Mouse (Mus musculus): Measurements from ENCODE around the gene Cul9. TPM values are rescaled to one million over a fixed set of nuclear protein-coding genes. Genes with fewer than 3 reads are reported as not detected.
A peak's percentile ranks its signal among the peaks of the same experiment; 100 is the strongest.

The Cul9 gene
- polyA plus RNA-seq, 1 experiment from 2014 or later = 6.5 TPM

DNA sequence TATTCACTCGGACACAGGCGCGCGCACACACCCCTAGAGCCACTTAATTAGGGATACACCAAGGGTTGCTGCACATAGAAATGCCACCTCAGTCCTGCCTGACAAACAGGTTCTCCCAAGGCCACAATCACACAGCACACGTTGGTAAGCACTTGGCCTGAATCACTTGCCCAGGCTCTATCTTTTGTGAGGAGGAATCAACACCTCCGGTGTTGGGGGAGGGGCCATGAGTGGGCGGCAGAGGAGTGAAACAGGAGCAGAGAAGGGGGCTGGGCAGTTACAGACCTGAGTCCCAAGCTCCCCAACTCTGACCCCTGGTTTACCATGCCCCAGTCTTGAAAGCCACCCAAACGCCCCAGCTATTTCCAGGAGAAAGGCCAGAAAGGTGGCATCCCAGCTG lies 807 bp upstream of the Cul9 start:
- H3K9me3 ChIP-seq (replicated peaks; ENCODE audit: low read length) = no peaks in the 10 kb centered on the region
- H3K4me1 ChIP-seq (replicated peaks; ENCODE audit: insufficient read depth, low read length) = peaks cover 6% of the 10 kb centered on the region; the same call in 1 of the 2 replicates
- no peak for TF ChIP-seq CTCF (IDR thresholded peaks at IDR 0.05; ENCODE audit: low read depth)
- peak overlapping the region; percentile 31; the same call in 1 of the 2 replicates for H3K9ac ChIP-seq (ENCODE audit: low read depth, low read length)
- H3K27me3 ChIP-seq (ENCODE audit: insufficient read depth, low read length) = no peaks in the 10 kb centered on the region
- H3K4me2 ChIP-seq (ENCODE audit: low read length) = peak overlapping the region; percentile 92; the same call in 1 of the 2 replicates
- no peak overlapping the region for H3K4me3 ChIP-seq (replicated peaks; ENCODE audit: low read depth, low read length)
- ATAC-seq (replicated peaks; ENCODE audit: low FRiP score, low read depth) (no peak), DNase-seq (ENCODE audit: low spot score) (peak; percentile 32)
- H3K27ac ChIP-seq = no peak overlapping the region; the same call in 1 of the 2 replicates
- WGBS = 25% methylated on average over 8 of the region's 8 CpGs
- peaks cover 38% of the 10 kb centered on the region for H3K36me3 ChIP-seq (ENCODE audit: insufficient read depth, low read length)

DNA sequence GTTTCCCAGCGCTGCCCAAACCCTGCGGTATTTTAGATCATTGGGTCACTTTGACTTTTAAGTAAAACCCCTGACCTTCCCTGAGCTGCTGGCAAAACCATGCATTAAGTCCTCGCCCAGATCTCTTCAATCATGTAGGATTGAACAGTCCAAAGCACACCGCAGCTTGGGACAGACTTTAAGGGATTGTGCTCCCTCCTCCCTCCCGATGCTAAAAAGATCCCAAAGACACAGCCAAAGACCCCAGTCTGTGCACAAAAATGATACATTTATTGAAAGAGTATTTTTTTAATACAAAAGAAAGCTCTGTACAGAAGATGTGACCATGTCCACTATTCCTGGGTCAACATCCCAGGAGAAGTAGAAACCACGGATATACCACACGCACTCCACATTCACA lies 403 bp upstream of the Cul9 start:
- WGBS = 12% methylated on average over 7 of the region's 7 CpGs
- DNase-seq (ENCODE audit: low spot score) (no peak), ATAC-seq (replicated peaks; ENCODE audit: low FRiP score, low read depth) (no peak)
- no peaks in the 10 kb centered on the region for H3K9me3 ChIP-seq (replicated peaks; ENCODE audit: low read length)
- no peak for TF ChIP-seq CTCF (IDR thresholded peaks at IDR 0.05; ENCODE audit: low read depth)
- H3K9ac ChIP-seq (ENCODE audit: low read depth, low read length) = peak overlapping the region; percentile 72; the same call in 1 of the 2 replicates
- peak overlapping the region; percentile 92 for H3K4me2 ChIP-seq (ENCODE audit: low read length)
- no peaks in the 10 kb centered on the region for H3K27me3 ChIP-seq (ENCODE audit: insufficient read depth, low read length)
- peaks cover 34% of the 10 kb centered on the region for H3K36me3 ChIP-seq (ENCODE audit: insufficient read depth, low read length)
- H3K4me3 ChIP-seq (replicated peaks; ENCODE audit: low read depth, low read length) = peak overlapping the region; percentile 49
- H3K4me1 ChIP-seq (replicated peaks; ENCODE audit: insufficient read depth, low read length) = peaks cover 6% of the 10 kb centered on the region; the same call in 1 of the 2 replicates
- H3K27ac ChIP-seq = no peak overlapping the region

DNA sequence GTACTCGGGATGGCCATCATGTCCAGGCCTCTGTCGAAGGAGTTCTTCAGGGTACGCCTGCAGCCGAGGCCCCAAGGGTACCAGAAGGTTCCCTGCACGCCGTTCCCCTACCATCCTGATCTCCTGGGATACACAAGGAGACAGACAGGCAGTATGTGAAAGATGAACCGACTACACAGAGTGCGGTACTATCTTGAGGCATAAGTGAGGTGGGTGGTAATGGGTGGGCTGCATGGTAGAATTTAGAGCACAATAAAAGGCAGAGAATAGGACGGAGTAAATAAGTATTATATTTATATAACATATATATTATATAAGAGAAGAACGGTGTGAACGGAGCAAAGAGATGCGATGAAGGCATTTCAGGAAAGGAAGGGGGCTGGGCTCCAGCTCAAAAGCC lies 2.5 kb downstream of the Cul9 start:
- TF ChIP-seq CTCF (IDR thresholded peaks at IDR 0.05; ENCODE audit: low read depth) = no peak
- peaks cover 6% of the 10 kb centered on the region; the same call in 1 of the 2 replicates for H3K4me1 ChIP-seq (replicated peaks; ENCODE audit: insufficient read depth, low read length)
- H3K4me2 ChIP-seq (ENCODE audit: low read length) = no peak overlapping the region
- no peak for ATAC-seq (replicated peaks; ENCODE audit: low FRiP score, low read depth)
- H3K9ac ChIP-seq (ENCODE audit: low read depth, low read length) = no peak overlapping the region
- H3K9me3 ChIP-seq (replicated peaks; ENCODE audit: low read length) = no peaks in the 10 kb centered on the region
- no peaks in the 10 kb centered on the region for H3K27me3 ChIP-seq (ENCODE audit: insufficient read depth, low read length)
- no peak overlapping the region for H3K4me3 ChIP-seq (replicated peaks; ENCODE audit: low read depth, low read length)
- H3K36me3 ChIP-seq (ENCODE audit: insufficient read depth, low read length) = peaks cover 12% of the 10 kb centered on the region; the same call in 1 of the 2 replicates
- no peak overlapping the region for H3K27ac ChIP-seq
- no peak for DNase-seq (ENCODE audit: low spot score)
- WGBS = 92% methylated on average over 12 of the region's 12 CpGs

DNA sequence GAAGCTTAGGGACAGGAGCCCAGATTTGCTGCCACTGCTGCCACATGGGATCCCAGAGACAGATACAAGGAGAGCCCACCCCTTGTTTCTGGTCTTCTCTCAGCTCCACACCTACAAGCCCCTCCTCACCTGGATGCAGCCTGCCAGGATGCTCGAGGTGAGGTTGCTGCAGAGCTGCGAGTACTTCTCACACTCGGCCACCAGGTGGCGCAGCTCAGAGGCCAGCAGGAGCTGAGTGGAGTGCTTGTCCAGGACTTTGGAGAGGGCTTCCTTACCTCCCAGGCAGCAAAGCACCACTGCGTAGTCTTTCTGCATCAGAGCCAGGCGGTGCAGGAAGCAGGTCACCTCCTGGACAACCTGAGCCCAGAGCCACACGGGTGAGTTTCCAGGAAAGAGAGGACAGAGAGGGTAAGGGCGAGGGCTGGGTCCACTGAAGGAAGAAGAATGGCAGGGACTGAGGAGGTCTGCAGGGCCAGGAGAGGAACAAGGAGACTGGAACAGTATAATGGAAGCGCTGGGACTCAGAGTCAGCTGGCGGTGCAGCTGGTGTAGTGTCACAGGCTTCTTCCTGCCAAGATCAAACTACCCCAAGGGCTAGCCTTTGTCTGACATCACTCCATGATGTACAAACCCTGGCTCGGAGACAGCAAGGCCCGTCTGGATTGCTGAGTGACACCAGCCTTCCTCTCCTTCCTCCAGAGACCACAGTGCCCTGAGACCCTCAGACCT lies 20.4 kb downstream of the Cul9 start:
- no peaks in the 10 kb centered on the region for H3K27me3 ChIP-seq (ENCODE audit: insufficient read depth, low read length)
- peak; percentile 98 for TF ChIP-seq CTCF (IDR thresholded peaks at IDR 0.05; ENCODE audit: low read depth)
- ATAC-seq (replicated peaks; ENCODE audit: low FRiP score, low read depth) (peak; percentile 29; the same call in 1 of the 2 replicates), DNase-seq (ENCODE audit: low spot score) (peak; percentile 91)
- no peaks in the 10 kb centered on the region for H3K9me3 ChIP-seq (replicated peaks; ENCODE audit: low read length)
- no peak overlapping the region for H3K27ac ChIP-seq
- H3K4me3 ChIP-seq (replicated peaks; ENCODE audit: low read depth, low read length) = no peak overlapping the region
- no peak overlapping the region for H3K9ac ChIP-seq (ENCODE audit: low read depth, low read length)
- 44% methylated on average over 12 of the region's 12 CpGs for WGBS
- no peaks in the 10 kb centered on the region for H3K36me3 ChIP-seq (ENCODE audit: insufficient read depth, low read length)
- H3K4me1 ChIP-seq (replicated peaks; ENCODE audit: insufficient read depth, low read length) = no peaks in the 10 kb centered on the region
- no peak overlapping the region for H3K4me2 ChIP-seq (ENCODE audit: low read length)

DNA sequence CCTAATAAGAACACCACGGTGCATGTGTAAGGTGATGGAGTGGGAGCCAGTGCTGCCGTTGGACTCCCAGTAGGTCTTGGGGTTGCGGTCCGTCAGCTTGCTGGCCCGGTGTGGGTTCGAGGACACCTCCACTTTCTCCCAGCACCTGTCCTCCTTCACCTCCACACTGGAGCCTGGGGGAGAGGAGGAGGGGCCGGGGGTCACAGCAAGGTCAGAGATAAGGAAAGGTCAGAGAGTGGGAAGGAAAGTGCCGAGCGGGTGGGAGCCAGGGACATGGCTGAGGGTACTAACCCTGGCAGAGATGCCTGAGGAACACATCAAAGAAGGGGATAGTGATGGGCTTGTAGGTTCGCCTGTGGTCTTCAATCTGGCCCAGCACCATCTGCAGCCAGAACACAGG lies 21.1 kb downstream of the Cul9 start:
- no peaks in the 10 kb centered on the region for H3K4me1 ChIP-seq (replicated peaks; ENCODE audit: insufficient read depth, low read length)
- WGBS = 82% methylated on average over 10 of the region's 10 CpGs
- no peak for TF ChIP-seq CTCF (IDR thresholded peaks at IDR 0.05; ENCODE audit: low read depth)
- no peak for DNase-seq (ENCODE audit: low spot score)
- H3K9me3 ChIP-seq (replicated peaks; ENCODE audit: low read length) = no peaks in the 10 kb centered on the region
- no peaks in the 10 kb centered on the region for H3K27me3 ChIP-seq (ENCODE audit: insufficient read depth, low read length)
- no peak for ATAC-seq (replicated peaks; ENCODE audit: low FRiP score, low read depth)
- no peak overlapping the region for H3K4me3 ChIP-seq (replicated peaks; ENCODE audit: low read depth, low read length)
- no peak overlapping the region for H3K27ac ChIP-seq
- H3K36me3 ChIP-seq (ENCODE audit: insufficient read depth, low read length) = no peaks in the 10 kb centered on the region
- H3K9ac ChIP-seq (ENCODE audit: low read depth, low read length) = no peak overlapping the region
- no peak overlapping the region for H3K4me2 ChIP-seq (ENCODE audit: low read length)

DNA sequence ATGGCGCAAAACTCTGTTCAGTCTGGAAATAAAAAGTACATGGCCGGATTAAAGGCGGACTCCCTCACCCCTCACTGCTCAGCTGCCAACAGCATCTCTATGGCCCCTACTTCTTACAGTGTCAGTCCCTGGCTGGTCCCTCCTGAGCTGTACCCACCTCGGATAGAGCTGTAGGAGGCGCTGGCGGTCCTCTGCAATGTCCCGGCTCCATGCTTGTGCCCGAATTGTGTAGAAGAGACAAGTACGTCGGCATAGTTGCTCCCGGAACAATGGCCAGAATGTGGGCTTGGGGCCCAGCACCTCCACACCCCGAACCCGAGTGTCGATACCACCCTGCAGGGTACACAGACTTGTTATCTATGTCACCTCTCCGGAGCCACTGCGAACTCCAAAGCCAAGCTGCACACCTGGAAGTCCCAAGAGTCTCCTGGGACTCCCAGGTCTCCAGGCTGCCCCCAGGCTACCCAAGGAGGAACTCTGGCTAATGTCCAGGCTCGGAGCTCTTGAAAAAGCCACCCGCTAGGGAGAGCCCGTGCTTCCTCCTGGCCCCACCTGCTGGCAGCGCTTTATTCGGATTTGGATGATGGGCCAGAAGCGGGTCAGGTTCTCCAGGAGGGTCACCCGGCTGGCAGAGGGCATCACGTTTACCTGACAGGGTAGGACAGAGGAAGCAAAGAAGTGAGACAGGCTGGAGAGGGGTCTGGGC lies 24.1 kb downstream of the Cul9 start:
- H3K4me2 ChIP-seq (ENCODE audit: low read length) = no peak overlapping the region
- no peaks in the 10 kb centered on the region for H3K27me3 ChIP-seq (ENCODE audit: insufficient read depth, low read length)
- ATAC-seq (replicated peaks; ENCODE audit: low FRiP score, low read depth) (no peak), DNase-seq (ENCODE audit: low spot score) (no peak)
- H3K27ac ChIP-seq = no peak overlapping the region
- peak; percentile 35; the same call in 1 of the 2 replicates for TF ChIP-seq CTCF (IDR thresholded peaks at IDR 0.05; ENCODE audit: low read depth)
- H3K36me3 ChIP-seq (ENCODE audit: insufficient read depth, low read length) = no peaks in the 10 kb centered on the region
- no peak overlapping the region for H3K4me3 ChIP-seq (replicated peaks; ENCODE audit: low read depth, low read length)
- no peak overlapping the region for H3K9ac ChIP-seq (ENCODE audit: low read depth, low read length)
- no peaks in the 10 kb centered on the region for H3K9me3 ChIP-seq (replicated peaks; ENCODE audit: low read length)
- H3K4me1 ChIP-seq (replicated peaks; ENCODE audit: insufficient read depth, low read length) = no peaks in the 10 kb centered on the region
- 41% methylated on average over 24 of the region's 24 CpGs for WGBS
